Mouse (Mus musculus) hematopoietic stem cell, adult 5-6 weeks (primary cell): ENCODE results near the gene Slc25a19. TPM values are rescaled to one million over a fixed set of nuclear protein-coding genes. Genes with fewer than 3 reads are reported as not detected.

Experiments
- ATAC-seq, 2 experiments: fragments of 125-278 bp in 1 of 2; replicated peaks in 1 of 2; 2 replicates each; pipeline ENCODE4 v1.8.0; 2016 to 2017; ENCODE audit warnings: inconsistent platforms in 2 of 2, mild to moderate bottlenecking in 2 of 2, moderate number of reproducible peaks in 2 of 2, low read depth in 1 of 2, moderate TSS enrichment in 1 of 2; ENCODE audit not compliant: low FRiP score in 2 of 2, poor library complexity in 2 of 2, severe bottlenecking in 2 of 2, insufficient read depth in 1 of 2, low TSS enrichment in 1 of 2
- total RNA-seq: library from RNA; stranded (forward); fragments of 172-1452, 232-1000 nt; gene quantifications from 2 replicates; pipeline ENCODE4 v1.2.3, GENCODE M21; 2017

The Slc25a19 gene
- total RNA-seq, 1 experiment from 2014 or later: 33.8 TPM

- ATAC-seq: no peak
Measured at GRCm38 (mm10) chr11:115644308-115644707, 16.2 kb upstream of the Slc25a19 start.

GRCm38 (mm10) chr11:115643265-115643664 lies 15.2 kb upstream of the Slc25a19 start:
- no peak for ATAC-seq

GRCm38 (mm10) chr11:115642705-115643104 lies 14.6 kb upstream of the Slc25a19 start:
- no peak for ATAC-seq

- no peak for ATAC-seq
Measured at GRCm38 (mm10) chr11:115641664-115642036, 13.6 kb upstream of the Slc25a19 start.

GRCm38 (mm10) chr11:115640978-115641663 lies 13.0 kb upstream of the Slc25a19 start:
- peak; percentile 51 to 83 for ATAC-seq

- no peak for ATAC-seq
Measured at GRCm38 (mm10) chr11:115640311-115640828, 12.3 kb upstream of the Slc25a19 start.

GRCm38 (mm10) chr11:115639540-115639939 lies 11.4 kb upstream of the Slc25a19 start:
- no peak for ATAC-seq

- ATAC-seq: peak; percentile 47 to 58
Measured at GRCm38 (mm10) chr11:115638498-115639409, 10.7 kb upstream of the Slc25a19 start.

- ATAC-seq: no peak
Measured at GRCm38 (mm10) chr11:115636960-115637359, 8.9 kb upstream of the Slc25a19 start.

GRCm38 (mm10) chr11:115635484-115635883 lies 7.4 kb upstream of the Slc25a19 start:
- ATAC-seq: no peak

GRCm38 (mm10) chr11:115635041-115635440 lies 6.9 kb upstream of the Slc25a19 start:
- ATAC-seq: no peak

GRCm38 (mm10) chr11:115634109-115634508 lies 6.0 kb upstream of the Slc25a19 start:
- no peak for ATAC-seq

- no peak for ATAC-seq
Measured at GRCm38 (mm10) chr11:115632862-115633261, 4.8 kb upstream of the Slc25a19 start.

- no peak for ATAC-seq
Measured at GRCm38 (mm10) chr11:115632247-115632646, 4.2 kb upstream of the Slc25a19 start.

GRCm38 (mm10) chr11:115631505-115631890 lies 3.4 kb upstream of the Slc25a19 start:
- no peak for ATAC-seq

- ATAC-seq: peak; percentile 63 to 65
Measured at GRCm38 (mm10) chr11:115630532-115631504, 2.7 kb upstream of the Slc25a19 start.
